Mouse (Mus musculus): ENCODE data around the gene Arpc5.

Arpc5 gene

GRCm38 (mm10) chr1:152810533-152811439, 44.4 kb downstream of the Arpc5 start:
- DNase-seq (ENCODE audit: low spot score) = no peak

- no peak for DNase-seq (ENCODE audit: low spot score)
Observed at GRCm38 (mm10) chr1:152815265-152815701, 48.9 kb downstream of the Arpc5 start.

GRCm38 (mm10) chr1:152817027-152817769, 50.9 kb downstream of the Arpc5 start:
- no peak for DNase-seq (ENCODE audit: low spot score)

GRCm38 (mm10) chr1:152817794-152818193, 51.5 kb downstream of the Arpc5 start:
- no peak for DNase-seq (ENCODE audit: low spot score)

- DNase-seq (ENCODE audit: low spot score) = no peak
Observed at GRCm38 (mm10) chr1:152819558-152819957, 53.2 kb downstream of the Arpc5 start.

- no peak for DNase-seq (ENCODE audit: low spot score)
Observed at GRCm38 (mm10) chr1:152820911-152821695, 54.8 kb downstream of the Arpc5 start.

- DNase-seq (ENCODE audit: low spot score) = no peak
Observed at GRCm38 (mm10) chr1:152821746-152822145, 55.4 kb downstream of the Arpc5 start.

- DNase-seq (ENCODE audit: low spot score) = no peak
Observed at GRCm38 (mm10) chr1:152824206-152824605, 57.9 kb downstream of the Arpc5 start.
